Mouse (Mus musculus): ENCODE data around the gene Jade1.

GRCm38 (mm10) chr3:41620971-41621370, 65.4 kb downstream of the Jade1 start:
- TF ChIP-seq CTCF (IDR thresholded peaks at IDR 0.05; ENCODE audit: low read depth): no peak
- no peak for TF ChIP-seq EP300 (optimal IDR thresholded peaks at IDR 0.05)

Data from stomach, postnatal 0 days (tissue).